Mouse (Mus musculus) kidney, adult 2 months (tissue): Measurements from ENCODE around the gene Tex264. TPM values are rescaled to one million over a fixed set of nuclear protein-coding genes. Genes with fewer than 3 reads are reported as not detected.

Source experiments
- DNase-seq: peaks from one replicate; pipeline ENCODE4 v3.0.0; 2021
- H3K27ac ChIP-seq: fragments of 200-500 bp; 2 replicates; pipeline ENCODE4 v1.5.1; 2012; ENCODE audit warnings: low read depth, low read length, control low read depth, inconsistent platforms; ENCODE audit not compliant: insufficient read depth
- H3K27me3 ChIP-seq: fragments of 200-500 bp; replicated peaks from 2 replicates; pipeline ENCODE4 v1.6.1; 2012; ENCODE audit warnings: mild to moderate bottlenecking, moderate library complexity, low read length, inconsistent platforms; ENCODE audit not compliant: control insufficient read depth, insufficient read depth
- H3K36me3 ChIP-seq: fragments of 200-500 bp; 2 replicates; pipeline ENCODE4 v1.6.1; 2012; ENCODE audit warnings: mild to moderate bottlenecking, moderate library complexity, low read length, inconsistent platforms; ENCODE audit not compliant: control insufficient read depth, insufficient read depth
- H3K4me1 ChIP-seq: fragments of 200-500 bp; 2 replicates; pipeline ENCODE4 v1.6.1; 2011; ENCODE audit warnings: low read length; ENCODE audit not compliant: control insufficient read depth, insufficient read depth
- H3K4me3 ChIP-seq: fragments of 200-500 bp; 2 replicates; pipeline ENCODE4 v1.5.1; 2011; ENCODE audit warnings: mild to moderate bottlenecking, low read depth, low read length, control low read depth; ENCODE audit not compliant: insufficient read depth
- CTCF ChIP-seq: fragments of 200-500 bp; conservative IDR thresholded peaks from 2 replicates; pipeline ENCODE4 v1.5.1; 2011; ENCODE audit warnings: low read depth, mild to moderate bottlenecking, control low read depth, low read length, moderate library complexity, mixed read lengths; ENCODE audit not compliant: insufficient read depth, insufficient read length
- POLR2A ChIP-seq: fragments of 200-500 bp; IDR thresholded peaks from one replicate; pipeline ENCODE4 v1.6.1; 2011; ENCODE audit warnings: low read depth, low read length, control low read depth
- WGBS: fragments of 180-500 bp; shearing (Covaris S2); methylation state at CpG from one replicate; pipeline ENCODE4 v1.1.7; 2018; 5-methylcytosine and 5-hydroxymethylcytosine counted together
- polyA plus RNA-seq: library from polyadenylated mRNA; depleted of rRNA; stranded (reverse); fragments of >200 nt; gene quantifications from 2 replicates; pipeline ENCODE4 v1.2.3, GENCODE M21; 2012

Tex264 gene
- polyA plus RNA-seq, 1 experiment = 219 TPM

DNA sequence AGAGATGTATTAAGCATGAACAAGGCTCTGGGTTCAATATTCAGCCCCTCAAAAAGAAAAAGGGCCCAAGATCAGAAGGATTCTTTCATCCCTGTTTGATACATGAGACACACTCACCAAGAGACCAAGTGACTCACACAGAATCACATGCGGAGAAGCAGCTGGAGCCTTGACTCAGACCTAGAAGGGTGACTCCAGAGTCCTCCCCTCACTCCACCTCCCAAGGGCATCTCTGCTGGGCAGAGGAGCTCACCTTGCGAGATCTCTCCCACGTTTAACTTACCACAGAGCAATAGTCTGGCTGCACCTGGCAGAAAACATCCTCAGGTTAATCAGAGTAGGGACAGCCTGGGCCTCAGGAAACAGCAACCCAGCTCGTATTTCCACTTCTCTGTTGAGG, 7.5 kb downstream of the Tex264 start:
- Histone ChIP-seq H3K27me3 (no peaks in the 10 kb centered on the region), H3K27ac (no peak overlapping the region), H3K4me1 (no peaks in the 10 kb centered on the region), H3K4me3 (no peak overlapping the region), H3K36me3 (no peaks in the 10 kb centered on the region)
- no peak for DNase-seq
- no peak for TF ChIP-seq POLR2A
- TF ChIP-seq CTCF = no peak
- WGBS = 76% methylated on average over 4 of the region's 4 CpGs

DNA sequence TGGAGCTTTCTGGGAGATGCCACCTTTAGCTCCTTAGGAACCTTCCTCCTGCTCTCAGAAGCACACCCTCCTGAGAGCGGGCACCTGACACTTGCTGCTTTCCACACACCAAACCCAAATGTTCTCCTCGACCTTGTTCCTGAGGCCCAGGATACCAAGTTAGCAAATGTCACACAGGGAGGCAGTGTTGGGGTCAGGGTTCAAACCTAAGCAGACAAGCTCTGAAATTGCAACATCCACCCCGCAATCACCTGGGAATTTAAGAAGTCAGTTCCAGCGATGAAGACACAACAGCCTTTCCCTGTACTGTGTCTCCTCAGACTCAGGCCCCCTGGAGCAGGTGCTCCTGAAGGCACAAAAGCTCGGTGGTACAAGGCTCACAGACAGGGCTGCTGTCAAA, 8.0 kb downstream of the Tex264 start:
- TF ChIP-seq CTCF (no peak), POLR2A (no peak)
- no peak for DNase-seq
- Histone ChIP-seq H3K36me3 (no peaks in the 10 kb centered on the region), H3K27me3 (no peaks in the 10 kb centered on the region), H3K4me3 (no peak overlapping the region), H3K27ac (no peak overlapping the region), H3K4me1 (no peaks in the 10 kb centered on the region)
- 78% methylated on average over 5 of the region's 5 CpGs for WGBS

DNA sequence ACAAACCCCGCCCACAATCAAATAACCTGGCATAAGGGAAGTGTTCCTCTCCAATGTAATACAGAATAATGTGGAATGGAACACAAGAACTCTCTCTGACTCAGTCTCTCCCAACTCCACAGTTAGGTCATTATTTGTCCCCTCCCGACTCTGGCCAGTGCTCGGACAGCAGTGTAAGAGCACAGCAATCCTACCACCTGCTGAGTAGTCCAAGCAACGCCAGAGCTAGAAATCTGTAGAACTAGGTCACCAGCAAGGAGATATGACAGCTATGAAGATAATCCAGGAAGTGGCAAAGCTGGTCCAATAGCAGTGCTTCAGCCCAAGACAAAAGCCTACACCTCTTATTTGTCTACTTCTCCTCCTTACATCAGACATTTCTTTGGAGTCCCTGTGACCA, 9.2 kb downstream of the Tex264 start:
- H3K27ac ChIP-seq = no peak overlapping the region
- DNase-seq = no peak
- H3K4me1 ChIP-seq = no peaks in the 10 kb centered on the region
- H3K36me3 ChIP-seq = no peaks in the 10 kb centered on the region
- 81% methylated on average over 4 of the region's 4 CpGs for WGBS
- TF ChIP-seq POLR2A = no peak
- TF ChIP-seq CTCF = no peak
- H3K27me3 ChIP-seq = no peaks in the 10 kb centered on the region
- no peak overlapping the region for H3K4me3 ChIP-seq

DNA sequence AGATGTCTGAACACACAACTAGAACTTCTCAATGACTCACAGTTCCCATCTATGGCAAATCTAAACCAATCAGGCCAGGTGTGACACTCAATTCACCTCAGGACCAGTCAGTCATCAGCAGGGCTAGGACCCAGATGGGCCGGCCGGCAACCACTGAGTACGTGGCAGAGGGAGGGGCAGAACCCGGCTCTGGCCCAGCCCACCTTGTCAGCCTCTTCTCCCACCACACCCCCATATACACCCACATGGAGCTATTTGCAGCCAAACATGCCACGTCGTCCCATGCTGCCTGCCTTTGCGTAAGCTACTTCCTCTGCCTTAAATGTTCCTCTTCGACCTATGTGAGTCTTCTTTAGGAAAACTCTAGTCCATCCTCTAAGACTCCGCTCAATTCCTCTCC, 9.8 kb downstream of the Tex264 start:
- Histone ChIP-seq H3K4me3 (no peak overlapping the region), H3K27ac (no peak overlapping the region), H3K4me1 (no peaks in the 10 kb centered on the region), H3K36me3 (no peaks in the 10 kb centered on the region), H3K27me3 (no peaks in the 10 kb centered on the region)
- TF ChIP-seq POLR2A (no peak), CTCF (no peak)
- 80% methylated on average over 9 of the region's 9 CpGs for WGBS
- no peak for DNase-seq

DNA sequence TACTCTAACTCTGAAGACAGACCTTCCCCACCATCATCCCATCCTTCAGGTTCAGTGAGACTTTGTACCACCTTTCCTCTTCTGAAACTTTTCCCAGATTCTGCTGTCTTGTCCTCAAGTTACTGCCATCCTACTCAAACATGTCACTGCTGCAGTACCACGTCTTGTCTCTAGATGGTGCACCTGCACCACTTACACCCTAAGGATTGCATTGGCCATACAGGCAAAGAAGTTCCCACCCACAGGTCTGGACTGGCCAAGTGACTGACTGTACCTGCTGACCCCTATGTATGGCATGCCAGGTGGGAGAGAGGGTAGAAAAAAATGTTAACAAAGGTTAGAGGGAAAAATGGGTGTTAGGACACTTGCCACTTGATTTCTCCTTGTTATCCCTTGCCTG, 10.2 kb downstream of the Tex264 start:
- H3K4me3 ChIP-seq = no peak overlapping the region
- no peaks in the 10 kb centered on the region for H3K36me3 ChIP-seq
- TF ChIP-seq POLR2A (no peak), CTCF (peak; percentile 99)
- no peaks in the 10 kb centered on the region for H3K27me3 ChIP-seq
- no peak overlapping the region for H3K27ac ChIP-seq
- 2% methylated on average over 1 of the region's 1 CpGs for WGBS
- no peaks in the 10 kb centered on the region for H3K4me1 ChIP-seq
- peak; percentile 87 for DNase-seq

DNA sequence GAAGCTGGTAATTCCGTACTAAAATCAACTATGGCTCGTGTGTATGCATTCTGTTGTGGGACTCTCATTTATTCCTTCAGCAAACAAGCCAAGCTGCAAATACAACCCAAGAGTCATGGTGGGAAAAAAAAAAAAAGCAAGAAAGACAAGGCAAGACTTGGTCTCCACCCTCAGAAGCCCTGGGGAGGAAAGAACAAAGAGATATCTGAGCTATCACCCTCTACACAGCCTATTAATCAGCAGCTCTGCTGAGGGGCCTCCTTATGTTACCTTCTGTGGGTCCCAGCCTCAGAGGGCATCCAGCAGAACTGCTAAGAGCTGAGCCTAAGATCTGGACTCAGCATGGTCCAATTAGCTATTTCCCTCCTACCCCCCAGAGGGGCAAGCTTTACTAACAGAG, 11.9 kb downstream of the Tex264 start:
- Histone ChIP-seq H3K27ac (no peak overlapping the region), H3K4me1 (no peaks in the 10 kb centered on the region), H3K4me3 (no peak overlapping the region), H3K27me3 (no peaks in the 10 kb centered on the region), H3K36me3 (no peaks in the 10 kb centered on the region; the same call in 1 of the 2 replicates)
- TF ChIP-seq POLR2A = no peak
- TF ChIP-seq CTCF = no peak
- DNase-seq = no peak
- WGBS = 88% methylated on average over 2 of the region's 2 CpGs

DNA sequence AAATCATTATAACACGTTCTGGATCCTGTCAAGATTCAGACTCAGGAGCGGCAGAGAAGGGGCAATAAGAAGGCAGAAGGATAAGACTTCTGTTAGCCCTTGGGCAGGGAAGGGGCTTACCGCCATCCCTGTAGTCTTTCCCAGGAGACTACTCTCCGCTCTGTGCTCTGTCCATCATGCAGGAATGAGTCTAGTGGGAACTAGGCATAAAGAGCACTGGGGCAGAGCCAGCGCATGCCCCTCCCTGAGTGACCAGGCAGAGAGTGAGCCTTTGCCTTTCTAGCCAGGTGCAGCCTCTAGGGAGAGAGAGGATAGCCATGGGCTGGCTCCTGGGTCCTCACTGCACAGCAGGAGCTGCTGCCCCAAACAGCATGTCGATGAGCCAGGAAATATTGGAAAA, 20.9 kb downstream of the Tex264 start:
- no peaks in the 10 kb centered on the region for H3K27me3 ChIP-seq
- no peaks in the 10 kb centered on the region for H3K4me1 ChIP-seq
- DNase-seq = no peak
- TF ChIP-seq CTCF = no peak
- no peak for TF ChIP-seq POLR2A
- no peak overlapping the region for H3K27ac ChIP-seq
- 87% methylated on average over 6 of the region's 6 CpGs for WGBS
- no peaks in the 10 kb centered on the region; the same call in 1 of the 2 replicates for H3K36me3 ChIP-seq
- no peak overlapping the region for H3K4me3 ChIP-seq

DNA sequence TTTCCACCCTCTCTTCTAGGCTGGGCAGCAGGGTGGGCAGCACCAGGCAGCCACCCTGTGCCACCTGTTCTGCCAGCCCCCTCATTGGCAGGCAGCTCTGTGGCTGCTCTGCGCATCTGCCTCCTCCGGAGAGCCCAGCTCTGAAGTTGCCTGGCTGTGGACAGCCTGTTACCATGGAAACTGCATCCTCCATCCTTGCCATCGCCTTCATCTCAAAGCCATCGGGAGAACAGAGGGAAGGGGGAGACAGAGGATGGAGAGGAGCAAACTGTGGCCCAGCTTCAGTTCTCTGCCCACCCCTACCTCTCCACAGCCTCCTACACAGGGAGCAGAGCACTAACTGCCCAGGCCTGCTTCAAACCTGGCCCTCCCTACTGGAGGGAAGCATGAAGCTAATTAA, 21.3 kb downstream of the Tex264 start:
- no peaks in the 10 kb centered on the region for H3K27me3 ChIP-seq
- 87% methylated on average over 4 of the region's 4 CpGs for WGBS
- H3K36me3 ChIP-seq = no peaks in the 10 kb centered on the region; the same call in 1 of the 2 replicates
- TF ChIP-seq POLR2A (no peak), CTCF (no peak)
- no peak overlapping the region for H3K4me3 ChIP-seq
- H3K4me1 ChIP-seq = no peaks in the 10 kb centered on the region
- DNase-seq = no peak
- no peak overlapping the region for H3K27ac ChIP-seq
